Mouse (Mus musculus) inflammation-experienced regulatory T-cells (primary cell): Measurements from ENCODE around the gene Parpbp. TPM values are rescaled to one million over a fixed set of nuclear protein-coding genes. Genes with fewer than 3 reads are reported as not detected.

ENCODE experiments used
- polyA plus RNA-seq, 2 experiments: library from polyadenylated mRNA; unstranded; fragments of 100-300 nt; shearing (Covaris generic); gene quantifications; one replicate each; pipeline ENCODE4 v1.2.1; 2017

Gene Parpbp
- polyA plus RNA-seq, result under 1 TPM; 0.47 to 0.50 TPM

GRCm38 (mm10) chr10:88146707-88147477, at the start of gene Parpbp, which contains the start of gene Nup37:
Parpbp (minus strand) TSS chr10:88146941.
Nup37 (plus strand) TSS chr10:88146992.

DNA sequence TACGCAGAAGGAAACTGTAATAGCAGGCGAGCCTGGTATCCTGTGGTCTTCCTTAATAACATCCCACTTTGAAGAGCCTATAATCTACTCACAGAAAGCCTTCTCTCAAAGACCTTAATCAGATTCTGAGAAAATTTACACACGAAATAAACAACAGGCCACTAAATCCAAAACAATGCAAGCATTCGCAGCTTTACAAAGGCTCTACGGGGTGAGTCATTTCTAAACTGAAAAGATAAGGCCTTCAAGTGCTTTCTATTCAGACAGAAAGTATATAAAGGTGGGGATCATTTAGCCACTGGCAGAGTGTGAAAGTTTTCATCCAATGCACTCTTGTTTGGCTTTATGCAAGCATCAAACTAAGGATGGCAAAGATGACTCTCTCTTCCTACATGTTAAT, 56.0 kb downstream of the Parpbp start, which contains the start of gene Pmch:
Pmch (plus strand) TSS at position 301 of the 400 bp plus-strand sequence.

Other genes starting within 250 kb of the Parpbp start
- 1 to 10 TPM in 1 of 2 experiments, under 1 TPM in 1; 0.33 to 1.5 TPM for gene Pmch, start 55.9 kb downstream of the Parpbp start, polyA plus RNA-seq
- 10 to 100 TPM; 31.7 to 43.5 TPM for gene Nup37, start 51 bp upstream of the Parpbp start, polyA plus RNA-seq
- gene Washc3, start 54.2 kb upstream of the Parpbp start, polyA plus RNA-seq, result 10 to 100 TPM; 82.9 to 89.6 TPM
- gene Dram1, start 232.1 kb upstream of the Parpbp start, polyA plus RNA-seq, result 1 to 10 TPM in 1 of 2 experiments, under 1 TPM in 1; 0.13 to 1.6 TPM
- gene Gnptab, start 232.2 kb upstream of the Parpbp start, polyA plus RNA-seq, result 10 to 100 TPM; 15.5 to 26.9 TPM